Mouse (Mus musculus): Measurements from ENCODE around the gene Bclaf1. TPM values are rescaled to one million over a fixed set of nuclear protein-coding genes. Genes with fewer than 3 reads are reported as not detected.

The Bclaf1 gene
- polyA plus RNA-seq, 1 experiment from 2014 or later: 91.9 TPM

DNA sequence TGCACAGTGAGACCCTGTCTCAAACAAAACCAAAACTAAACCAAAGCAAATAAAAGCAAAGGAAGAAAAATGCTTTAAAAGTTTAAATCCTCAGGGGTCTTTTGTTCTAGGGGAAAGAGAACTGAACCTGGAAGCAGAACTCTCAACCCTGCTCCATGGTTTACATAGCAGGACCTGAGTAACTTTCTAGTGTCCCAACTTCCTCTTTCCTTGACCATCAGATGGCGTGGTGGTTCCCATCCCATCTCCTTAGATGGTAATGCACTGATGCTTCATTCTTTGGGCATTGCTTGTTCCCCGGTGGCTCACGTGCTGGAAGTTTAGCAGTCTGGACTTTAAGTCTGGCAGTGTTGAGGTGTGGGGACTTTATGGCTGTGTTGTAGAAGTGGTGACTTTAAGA, 69.1 kb downstream of the Bclaf1 start:
- Histone ChIP-seq H3K27ac (ENCODE audit: low read length) (no peak overlapping the region), H3K36me3 (ENCODE audit: control insufficient read depth, insufficient read depth, low read length) (no peaks in the 10 kb centered on the region), H3K9ac (ENCODE audit: low read depth, low read length) (no peak overlapping the region), H3K4me3 (ENCODE audit: low read length) (no peak overlapping the region), H3K4me1 (ENCODE audit: control insufficient read depth, insufficient read depth, low read length) (no peaks in the 10 kb centered on the region), H3K4me2 (ENCODE audit: low read depth, low read length) (no peak overlapping the region), H3K27me3 (replicated peaks; ENCODE audit: control insufficient read depth, insufficient read depth, low read length) (no peaks in the 10 kb centered on the region), H3K9me3 (ENCODE audit: control insufficient read depth, low read length) (no peaks in the 10 kb centered on the region)
- ATAC-seq: no peak
- WGBS: 80% methylated on average over 3 of the region's 3 CpGs

DNA sequence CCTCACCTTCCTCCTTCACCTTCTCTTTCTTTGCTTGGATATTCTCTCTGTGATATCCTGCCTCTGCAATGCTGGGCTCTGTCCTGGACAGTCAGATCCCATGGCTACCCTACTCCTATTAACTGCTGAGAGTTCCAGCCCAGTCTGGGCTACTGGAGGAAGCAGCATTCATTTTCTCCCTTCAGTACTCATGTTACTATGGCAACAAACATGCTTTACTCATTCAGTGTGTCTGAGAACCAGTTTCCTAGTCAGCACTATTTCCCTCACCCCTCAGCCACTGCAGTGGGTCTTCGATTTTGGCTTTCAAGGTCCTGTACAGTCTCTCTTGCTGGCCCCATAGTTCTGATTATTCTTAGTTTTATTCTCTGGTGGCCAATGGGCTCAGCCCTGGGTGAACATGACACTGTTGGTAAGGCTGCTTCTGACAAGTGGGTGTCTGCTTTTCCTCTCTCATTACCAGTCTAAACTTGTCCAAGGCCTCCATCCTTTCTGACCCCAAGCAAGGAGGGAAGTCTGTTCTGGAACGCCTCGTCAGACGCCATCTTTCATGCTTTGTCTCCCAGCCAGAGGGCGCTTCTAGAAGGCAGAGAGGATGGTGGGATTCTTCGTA, 70.6 kb downstream of the Bclaf1 start:
- H3K4me2 ChIP-seq (ENCODE audit: low read depth, low read length): no peak overlapping the region
- no peak for ATAC-seq

GRCm38 (mm10) chr10:20390568-20390967, 78.3 kb downstream of the Bclaf1 start:
- H3K27me3 ChIP-seq (replicated peaks; ENCODE audit: control insufficient read depth, insufficient read depth, low read length): no peaks in the 10 kb centered on the region
- no peak overlapping the region for H3K4me3 ChIP-seq (ENCODE audit: low read length)
- no peak overlapping the region for H3K9ac ChIP-seq (ENCODE audit: low read depth, low read length)
- H3K4me1 ChIP-seq (ENCODE audit: control insufficient read depth, insufficient read depth, low read length): no peaks in the 10 kb centered on the region
- WGBS: 59% methylated on average over 3 of the region's 3 CpGs
- ATAC-seq: no peak
- H3K36me3 ChIP-seq (ENCODE audit: control insufficient read depth, insufficient read depth, low read length): no peaks in the 10 kb centered on the region
- no peak overlapping the region for H3K27ac ChIP-seq (ENCODE audit: low read length)
- H3K9me3 ChIP-seq (ENCODE audit: control insufficient read depth, low read length): no peaks in the 10 kb centered on the region
- no peak overlapping the region for H3K4me2 ChIP-seq (ENCODE audit: low read depth, low read length)

More for the DNA sequence above, 70.6 kb downstream of the Bclaf1 start:
- Histone ChIP-seq H3K4me3 (ENCODE audit: low read length) (no peak overlapping the region), H3K4me1 (ENCODE audit: control insufficient read depth, insufficient read depth, low read length) (no peaks in the 10 kb centered on the region), H3K9ac (ENCODE audit: low read depth, low read length) (no peak overlapping the region), H3K9me3 (ENCODE audit: control insufficient read depth, low read length) (no peaks in the 10 kb centered on the region), H3K27me3 (replicated peaks; ENCODE audit: control insufficient read depth, insufficient read depth, low read length) (no peaks in the 10 kb centered on the region), H3K36me3 (ENCODE audit: control insufficient read depth, insufficient read depth, low read length) (no peaks in the 10 kb centered on the region), H3K27ac (ENCODE audit: low read length) (no peak overlapping the region)
- 75% methylated on average over 6 of the region's 6 CpGs for WGBS

Small RNAs within 50 kb of the gene (microRNA-seq; reads per million reads assigned to microRNA genes)
- gene Mir6413: not detected

Other genes with a start within 250 kb of the Bclaf1 start
- gene Map7, start 164.0 kb upstream of the Bclaf1 start, polyA plus RNA-seq (2015; fragmentation: Nextera tagmentation; extraction: Ambion mirVana): 44.7 and 50.3 TPM in 2 replicates
- 1.5 and 1.7 TPM in 2 replicates for gene Mtfr2, start 35.3 kb downstream of the Bclaf1 start, polyA plus RNA-seq (2015; fragmentation: Nextera tagmentation; extraction: Ambion mirVana)